Mouse (Mus musculus) hindbrain, embryonic 13.5 days (tissue): Measurements from ENCODE around the gene Nedd9. TPM values are rescaled to one million over a fixed set of nuclear protein-coding genes. Genes with fewer than 3 reads are reported as not detected.

Experiments
- ATAC-seq: fragments of 200-750 bp; cut with Nextera tagmentation; 2 replicates; pipeline ENCODE4 v1.8.0; 2017; ENCODE audit warnings: moderate TSS enrichment; ENCODE audit not compliant: low FRiP score
- H3K27ac ChIP-seq: fragments of 300-500 bp; sonication (generic); 2 replicates; pipeline ENCODE4 v1.5.1; 2015; ENCODE audit warnings: inconsistent platforms, mild to moderate bottlenecking, moderate library complexity
- H3K27me3 ChIP-seq: fragments of 300-500 bp; sonication (generic); 2 replicates; pipeline ENCODE4 v1.6.1; 2015; ENCODE audit warnings: mild to moderate bottlenecking, inconsistent platforms
- H3K36me3 ChIP-seq: fragments of 300-500 bp; sonication (generic); 2 replicates; pipeline ENCODE4 v1.6.1; 2015; ENCODE audit warnings: mild to moderate bottlenecking, inconsistent platforms
- H3K4me1 ChIP-seq: fragments of 300-500 bp; sonication (generic); replicated peaks from 2 replicates; pipeline ENCODE4 v1.6.1; 2015; ENCODE audit warnings: inconsistent platforms
- H3K4me2 ChIP-seq: fragments of 300-500 bp; sonication (generic); 2 replicates; pipeline ENCODE4 v1.6.1; 2015; ENCODE audit warnings: inconsistent platforms, mild to moderate bottlenecking, moderate library complexity
- H3K4me3 ChIP-seq: fragments of 300-500 bp; sonication (generic); 2 replicates; pipeline ENCODE4 v1.5.1; 2015; ENCODE audit warnings: mild to moderate bottlenecking, inconsistent platforms
- H3K9ac ChIP-seq: fragments of 300-500 bp; sonication (generic); 2 replicates; pipeline ENCODE4 v1.6.1; 2015; ENCODE audit warnings: mild to moderate bottlenecking, inconsistent platforms
- H3K9me3 ChIP-seq: fragments of 300-500 bp; sonication (generic); 2 replicates; pipeline ENCODE4 v1.6.1; 2016; ENCODE audit warnings: inconsistent platforms
- WGBS: fragments of 180-500 bp; shearing (Covaris S2); methylation state at CpG from one replicate; pipeline ENCODE4 v1.1.7; 2015; 5-methylcytosine and 5-hydroxymethylcytosine counted together
- polyA plus RNA-seq: library from polyadenylated mRNA; unstranded; fragments of >200 nt; fragmentation: Nextera tagmentation; extraction: Ambion mirVana; gene quantifications from 2 replicates; pipeline ENCODE4 v1.2.1, GENCODE M21; 2015

Gene Nedd9
- polyA plus RNA-seq, 1 experiment from 2014 or later = 13.3 TPM

DNA sequence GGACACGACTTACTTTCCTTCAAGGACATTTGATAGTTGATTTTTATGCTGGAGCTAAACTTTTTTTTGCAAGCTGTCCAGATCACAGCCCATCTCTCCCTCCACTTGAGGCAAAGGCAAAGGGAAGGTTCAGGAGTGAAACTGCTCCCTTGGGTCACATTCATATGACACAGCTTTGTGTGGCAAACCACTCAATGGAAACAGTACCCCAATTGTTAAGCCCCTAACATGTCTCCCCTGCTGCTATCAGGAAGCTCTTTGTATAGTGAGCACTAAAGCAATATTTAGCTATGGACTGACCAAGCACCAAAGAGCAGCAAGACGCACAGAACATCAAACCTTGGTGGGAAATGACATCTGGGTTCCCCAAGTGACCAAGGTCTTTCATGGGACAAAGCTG, 158.7 kb downstream of the Nedd9 start:
- peaks cover 35% of the 10 kb centered on the region for H3K4me1 ChIP-seq
- no peak for ATAC-seq
- no peak overlapping the region for H3K4me2 ChIP-seq
- no peaks in the 10 kb centered on the region for H3K27me3 ChIP-seq
- 41% methylated on average over 2 of the region's 2 CpGs for WGBS
- peak overlapping the region; percentile 52; the same call in 1 of the 2 replicates for H3K27ac ChIP-seq
- no peaks in the 10 kb centered on the region for H3K36me3 ChIP-seq
- no peak overlapping the region for H3K9ac ChIP-seq
- no peaks in the 10 kb centered on the region for H3K9me3 ChIP-seq
- no peak overlapping the region for H3K4me3 ChIP-seq

DNA sequence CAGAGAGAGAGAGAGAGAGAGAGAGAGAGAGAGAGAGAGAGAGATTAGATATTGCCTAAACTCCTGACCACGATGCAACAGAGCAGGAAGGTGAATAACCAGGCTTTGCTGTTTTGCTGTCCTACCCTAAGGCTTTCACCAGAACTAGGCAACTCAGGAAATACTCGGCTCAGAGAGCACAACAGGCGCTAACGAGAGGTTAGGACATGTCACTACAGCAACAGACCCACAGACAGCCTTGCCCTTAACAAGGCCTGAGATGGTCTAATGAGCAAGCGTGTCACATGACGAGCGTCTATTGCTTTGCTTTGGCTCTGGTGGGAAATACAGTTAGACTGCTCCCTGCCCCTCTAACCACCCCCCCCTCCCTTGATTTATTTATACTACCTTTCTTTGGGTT, 159.6 kb downstream of the Nedd9 start:
- 59% methylated on average over 7 of the region's 7 CpGs for WGBS
- no peak overlapping the region for H3K4me2 ChIP-seq
- H3K9ac ChIP-seq = no peak overlapping the region
- ATAC-seq = no peak
- H3K27ac ChIP-seq = no peak overlapping the region
- no peaks in the 10 kb centered on the region for H3K9me3 ChIP-seq
- H3K36me3 ChIP-seq = no peaks in the 10 kb centered on the region
- peaks cover 35% of the 10 kb centered on the region for H3K4me1 ChIP-seq
- no peaks in the 10 kb centered on the region for H3K27me3 ChIP-seq
- no peak overlapping the region for H3K4me3 ChIP-seq

DNA sequence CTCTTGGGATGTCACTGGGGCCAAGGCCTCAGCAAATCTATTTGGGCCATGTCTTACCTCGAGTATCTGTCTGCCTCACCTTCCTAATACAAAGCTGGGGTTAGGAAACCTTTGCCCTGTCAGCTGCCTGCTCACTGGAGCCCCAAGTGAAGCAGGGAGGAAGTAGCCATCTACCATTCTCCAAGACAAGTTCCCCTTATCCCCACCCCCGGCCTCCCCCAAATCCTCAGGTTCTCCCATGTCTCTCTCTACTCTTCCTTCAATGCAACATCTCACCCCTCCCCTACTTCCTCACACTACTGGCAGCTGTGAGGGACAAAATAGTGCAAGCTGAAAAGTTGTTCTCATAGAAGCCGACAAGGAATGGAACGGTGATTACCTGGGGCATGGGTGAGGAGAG, 161.0 kb downstream of the Nedd9 start:
- 88% methylated on average over 4 of the region's 4 CpGs for WGBS
- Histone ChIP-seq H3K4me3 (no peak overlapping the region), H3K9ac (no peak overlapping the region), H3K27me3 (no peaks in the 10 kb centered on the region), H3K36me3 (no peaks in the 10 kb centered on the region), H3K27ac (no peak overlapping the region), H3K4me1 (peaks cover 37% of the 10 kb centered on the region), H3K9me3 (no peaks in the 10 kb centered on the region), H3K4me2 (no peak overlapping the region)
- no peak for ATAC-seq

DNA sequence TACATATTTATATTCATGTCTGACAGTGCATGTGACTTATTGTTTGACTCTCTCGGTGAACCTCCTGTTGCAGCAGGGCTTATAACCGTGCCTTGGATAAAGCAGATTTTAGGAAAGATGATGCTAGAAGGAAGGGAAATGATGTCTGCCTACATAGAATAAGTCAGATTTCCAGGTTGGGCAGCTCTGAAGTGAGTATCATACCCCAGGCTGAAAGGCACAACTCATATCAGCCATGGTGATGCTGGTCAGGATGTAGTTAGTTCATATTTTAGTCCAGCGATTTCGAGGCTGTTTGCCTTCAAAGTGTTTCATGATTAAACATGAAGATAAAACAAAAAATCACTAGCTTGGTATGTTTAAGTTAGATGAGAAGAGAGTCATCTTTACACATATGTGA, 161.8 kb downstream of the Nedd9 start:
- 81% methylated on average over 4 of the region's 4 CpGs for WGBS
- H3K4me1 ChIP-seq = peaks cover 37% of the 10 kb centered on the region
- H3K4me3 ChIP-seq = no peak overlapping the region

DNA sequence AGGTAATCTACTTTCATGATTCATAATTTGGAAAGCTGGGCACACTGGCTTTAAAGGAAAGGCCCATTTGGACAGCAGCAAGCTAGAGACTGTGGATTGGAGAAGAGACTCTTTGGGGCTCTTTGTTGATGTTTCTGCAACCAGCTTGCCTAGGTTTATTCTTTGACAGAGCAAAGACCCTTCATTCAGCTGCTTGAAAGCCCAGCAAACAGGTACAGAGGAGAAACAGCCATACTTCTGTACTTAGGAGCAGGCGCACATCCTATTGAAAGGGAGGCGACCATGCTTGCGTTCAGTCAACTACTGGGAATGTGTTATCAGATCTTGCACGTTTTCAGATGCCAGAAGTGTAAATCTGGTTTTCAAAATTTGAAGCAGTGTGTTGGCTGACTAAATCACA, 162.5 kb downstream of the Nedd9 start:
- no peak overlapping the region for H3K27ac ChIP-seq
- H3K36me3 ChIP-seq = no peaks in the 10 kb centered on the region
- H3K9ac ChIP-seq = no peak overlapping the region
- no peak overlapping the region for H3K4me2 ChIP-seq
- peaks cover 33% of the 10 kb centered on the region for H3K4me1 ChIP-seq
- no peaks in the 10 kb centered on the region for H3K9me3 ChIP-seq
- H3K27me3 ChIP-seq = no peaks in the 10 kb centered on the region
- no peak for ATAC-seq
- H3K4me3 ChIP-seq = no peak overlapping the region
- WGBS = 82% methylated on average over 4 of the region's 4 CpGs

More for the DNA sequence above, 161.8 kb downstream of the Nedd9 start:
- no peak for ATAC-seq
- Histone ChIP-seq H3K27ac (no peak overlapping the region), H3K9ac (no peak overlapping the region), H3K27me3 (no peaks in the 10 kb centered on the region), H3K36me3 (no peaks in the 10 kb centered on the region), H3K4me2 (no peak overlapping the region), H3K9me3 (no peaks in the 10 kb centered on the region)

DNA sequence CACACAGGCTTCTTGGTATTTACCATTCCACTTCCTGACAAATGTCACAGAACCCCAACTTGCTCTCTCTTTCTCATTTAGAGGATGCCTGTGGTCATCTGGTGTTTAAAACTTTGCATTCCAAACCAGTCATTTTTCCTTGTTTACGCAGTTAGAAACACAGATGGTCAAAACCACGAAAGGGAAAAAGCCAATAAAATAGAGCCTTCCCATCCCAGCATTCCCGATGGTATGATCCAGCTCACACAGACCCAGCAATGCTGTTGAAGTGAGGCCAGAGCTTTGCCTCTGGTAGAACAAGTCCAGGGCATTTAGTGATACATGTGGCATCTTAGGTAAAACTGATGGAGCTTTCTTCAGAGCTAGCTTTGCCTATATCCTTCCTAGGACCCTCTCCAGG, 165.7 kb downstream of the Nedd9 start:
- ATAC-seq = no peak
- 90% methylated on average over 3 of the region's 3 CpGs for WGBS
- peaks cover 10% of the 10 kb centered on the region for H3K36me3 ChIP-seq

DNA sequence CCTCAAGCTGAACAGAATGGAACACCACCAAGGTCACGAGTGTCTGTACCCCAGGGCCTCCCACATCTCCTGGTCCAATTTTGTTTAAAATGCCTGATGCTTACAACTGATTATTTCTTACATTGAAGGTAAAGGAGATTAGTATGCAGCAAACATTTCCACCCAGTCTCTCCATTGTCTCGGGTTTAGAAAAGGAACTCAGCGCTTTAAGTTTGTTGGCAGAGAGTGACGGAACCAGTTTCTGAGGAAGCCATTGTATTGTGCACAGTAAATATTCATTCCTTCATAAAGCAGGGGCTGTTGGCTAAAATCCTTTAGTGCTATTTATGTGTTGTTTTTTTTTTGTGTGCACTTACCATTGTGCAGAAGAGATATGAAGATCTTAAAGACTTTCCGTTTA, 166.4 kb downstream of the Nedd9 start:
- no peak overlapping the region for H3K4me3 ChIP-seq
- H3K4me1 ChIP-seq = peaks cover 15% of the 10 kb centered on the region; the same call in 1 of the 2 replicates
- H3K4me2 ChIP-seq = no peak overlapping the region
- H3K36me3 ChIP-seq = peaks cover 17% of the 10 kb centered on the region
- no peak for ATAC-seq
- peak overlapping the region; percentile 46 for H3K27ac ChIP-seq
- WGBS = 44% methylated on average over 5 of the region's 5 CpGs
- no peaks in the 10 kb centered on the region for H3K9me3 ChIP-seq
- H3K27me3 ChIP-seq = no peaks in the 10 kb centered on the region
- H3K9ac ChIP-seq = no peak overlapping the region

More for the DNA sequence above, 165.7 kb downstream of the Nedd9 start:
- no peaks in the 10 kb centered on the region for H3K27me3 ChIP-seq
- H3K9me3 ChIP-seq = no peaks in the 10 kb centered on the region
- H3K4me2 ChIP-seq = no peak overlapping the region
- no peak overlapping the region for H3K9ac ChIP-seq
- no peak overlapping the region for H3K4me3 ChIP-seq
- peak overlapping the region; percentile 46 for H3K27ac ChIP-seq
- H3K4me1 ChIP-seq = peaks cover 15% of the 10 kb centered on the region; the same call in 1 of the 2 replicates

DNA sequence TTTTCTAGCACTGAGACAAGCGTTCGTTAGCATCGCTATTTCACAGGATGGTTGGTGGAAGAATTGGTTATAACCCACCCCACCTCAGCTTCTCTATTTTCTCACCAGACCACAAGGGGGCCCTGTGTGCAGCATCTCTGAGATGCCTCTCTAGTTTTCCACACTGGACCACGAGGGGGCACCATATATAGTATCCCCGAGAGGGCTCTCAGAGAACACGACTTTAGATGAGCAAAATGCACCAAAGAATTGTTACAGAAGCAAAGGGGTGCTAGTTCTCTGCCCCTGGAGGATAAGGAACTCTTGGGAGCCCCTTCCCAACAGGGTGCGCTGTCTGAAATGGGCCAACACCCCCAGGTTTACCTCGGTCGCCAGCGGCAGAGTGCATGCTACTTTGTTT, 184.4 kb downstream of the Nedd9 start:
- no peaks in the 10 kb centered on the region for H3K9me3 ChIP-seq
- no peak overlapping the region for H3K4me2 ChIP-seq
- H3K4me1 ChIP-seq = peaks cover 7% of the 10 kb centered on the region
- H3K27ac ChIP-seq = no peak overlapping the region
- no peak overlapping the region for H3K4me3 ChIP-seq
- no peak for ATAC-seq
- no peak overlapping the region for H3K9ac ChIP-seq
- H3K27me3 ChIP-seq = peaks cover 11% of the 10 kb centered on the region
- no peaks in the 10 kb centered on the region for H3K36me3 ChIP-seq
- 64% methylated on average over 10 of the region's 10 CpGs for WGBS

DNA sequence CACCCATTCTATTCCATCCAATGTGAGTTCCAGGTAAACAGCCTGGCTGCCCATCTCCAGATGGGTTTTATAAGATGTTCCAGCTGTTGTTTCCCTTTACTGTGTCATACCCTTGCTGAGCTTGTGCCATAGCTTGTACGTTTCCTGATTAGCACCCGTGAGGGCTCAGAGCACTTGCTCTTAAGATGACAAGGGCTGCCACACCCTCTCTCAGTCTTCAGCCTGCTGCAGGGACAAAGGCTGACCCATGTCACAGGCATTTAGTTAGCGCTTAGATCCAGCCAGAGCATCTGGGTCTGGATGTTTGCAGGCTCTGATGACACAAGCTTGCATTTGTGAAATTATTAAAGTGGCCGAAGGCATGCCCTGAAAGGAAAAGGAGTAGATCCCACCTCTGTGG, 187.1 kb downstream of the Nedd9 start:
- H3K27ac ChIP-seq = no peak overlapping the region
- H3K4me2 ChIP-seq = no peak overlapping the region
- WGBS = 45% methylated on average over 4 of the region's 4 CpGs
- no peak overlapping the region for H3K4me3 ChIP-seq
- H3K9ac ChIP-seq = no peak overlapping the region
- no peaks in the 10 kb centered on the region for H3K36me3 ChIP-seq
- no peak for ATAC-seq
- peaks cover 18% of the 10 kb centered on the region for H3K4me1 ChIP-seq
- H3K27me3 ChIP-seq = peaks cover 17% of the 10 kb centered on the region
- H3K9me3 ChIP-seq = no peaks in the 10 kb centered on the region

DNA sequence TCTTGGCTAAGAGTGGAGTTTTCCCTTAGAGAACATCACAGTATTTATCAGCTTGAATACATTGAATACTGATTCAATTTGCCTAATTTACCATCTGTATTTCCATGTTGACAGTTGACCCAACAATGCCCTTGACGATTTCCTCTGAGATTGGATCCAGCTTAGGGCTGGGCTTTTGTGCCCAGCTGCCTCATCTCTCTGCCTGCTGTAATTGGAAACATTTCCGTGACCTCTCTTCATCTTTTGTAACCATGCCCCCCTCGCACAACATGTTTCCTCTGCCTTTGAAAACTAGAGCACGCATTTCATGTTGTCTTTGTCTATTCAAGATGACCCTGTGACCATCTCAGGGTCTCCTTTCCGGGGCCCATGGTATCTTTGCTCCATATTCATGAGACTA, 188.2 kb downstream of the Nedd9 start:
- no peak overlapping the region for H3K4me2 ChIP-seq
- H3K9ac ChIP-seq = no peak overlapping the region
- no peak overlapping the region for H3K4me3 ChIP-seq
- ATAC-seq = no peak
- no peak overlapping the region for H3K27ac ChIP-seq
- 13% methylated on average over 5 of the region's 5 CpGs for WGBS
- peaks cover 18% of the 10 kb centered on the region for H3K4me1 ChIP-seq
- H3K9me3 ChIP-seq = no peaks in the 10 kb centered on the region
- peaks cover 20% of the 10 kb centered on the region for H3K27me3 ChIP-seq
- no peaks in the 10 kb centered on the region for H3K36me3 ChIP-seq

DNA sequence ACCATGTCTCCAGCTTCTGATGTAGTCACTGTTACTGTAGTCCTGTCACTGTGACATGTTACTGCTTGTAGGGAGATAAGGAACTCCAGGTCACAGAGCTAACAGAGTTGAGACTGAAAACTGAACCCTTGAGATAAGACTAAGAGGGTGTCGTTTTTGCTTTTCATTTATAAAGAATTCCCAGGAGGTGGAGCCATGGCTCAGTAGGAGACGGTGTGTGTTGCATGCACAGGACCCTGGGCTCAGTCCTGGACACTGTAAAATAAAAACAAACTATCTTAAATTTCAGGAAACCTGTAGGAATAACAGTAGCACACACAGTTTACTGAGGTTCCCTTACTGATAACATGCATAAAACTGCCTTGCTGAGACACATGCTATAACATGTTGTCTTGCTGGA, 188.6 kb downstream of the Nedd9 start:
- 27% methylated on average over 2 of the region's 2 CpGs for WGBS
- ATAC-seq = no peak
- Histone ChIP-seq H3K4me1 (peaks cover 18% of the 10 kb centered on the region), H3K27ac (no peak overlapping the region), H3K36me3 (no peaks in the 10 kb centered on the region), H3K9me3 (no peaks in the 10 kb centered on the region), H3K4me2 (no peak overlapping the region), H3K9ac (no peak overlapping the region), H3K4me3 (no peak overlapping the region), H3K27me3 (peaks cover 20% of the 10 kb centered on the region)

DNA sequence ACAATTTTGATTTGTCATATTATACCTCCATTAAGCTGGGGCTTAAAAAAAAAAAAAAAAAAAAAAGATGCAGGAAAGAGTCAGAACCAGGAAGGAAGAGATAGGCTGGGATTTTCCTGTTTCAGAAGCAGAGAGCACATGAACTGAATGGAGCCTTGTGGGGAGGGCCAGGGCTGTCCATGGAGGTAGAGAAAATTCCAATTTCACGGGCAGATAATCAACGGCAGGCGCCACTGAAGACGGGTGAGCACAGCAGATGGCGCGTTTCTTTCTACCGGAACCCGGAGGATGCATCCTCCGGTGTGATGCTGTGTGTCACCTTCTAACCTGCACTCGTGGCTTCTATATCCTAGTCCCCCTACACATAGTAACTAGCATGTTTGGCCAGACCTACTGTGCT, 190.8 kb downstream of the Nedd9 start:
- H3K9me3 ChIP-seq = peaks cover 2% of the 10 kb centered on the region; the same call in 1 of the 2 replicates
- no peaks in the 10 kb centered on the region for H3K36me3 ChIP-seq
- 39% methylated on average over 10 of the region's 10 CpGs for WGBS
- H3K4me3 ChIP-seq = no peak overlapping the region
- peak; percentile 36; the same call in 1 of the 2 replicates for ATAC-seq
- no peak overlapping the region for H3K9ac ChIP-seq
- H3K4me1 ChIP-seq = peaks cover 18% of the 10 kb centered on the region
- no peak overlapping the region for H3K27ac ChIP-seq
- no peak overlapping the region; the same call in 1 of the 2 replicates for H3K4me2 ChIP-seq
- H3K27me3 ChIP-seq = peaks cover 17% of the 10 kb centered on the region

DNA sequence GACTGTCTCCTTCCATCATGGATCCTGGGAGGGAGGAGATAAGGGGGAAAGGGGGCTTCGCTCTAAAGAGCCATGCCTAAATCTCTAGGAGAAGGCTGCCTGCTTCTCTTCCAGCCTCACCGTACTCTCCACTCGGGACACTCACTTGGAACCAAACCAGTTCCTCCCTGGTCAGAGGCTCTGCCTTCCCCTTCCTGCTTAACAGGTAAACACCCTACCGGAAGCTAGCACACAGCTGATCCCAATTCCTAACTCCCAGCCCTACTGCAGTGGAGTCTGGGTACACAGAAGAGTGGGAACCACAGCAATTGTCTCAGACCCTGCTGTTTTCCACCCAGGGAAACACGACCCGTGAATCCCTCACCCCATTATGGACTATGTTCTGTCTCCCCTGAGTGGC, 191.3 kb downstream of the Nedd9 start:
- Histone ChIP-seq H3K27me3 (peaks cover 13% of the 10 kb centered on the region), H3K4me2 (no peak overlapping the region), H3K36me3 (no peaks in the 10 kb centered on the region), H3K9me3 (peaks cover 4% of the 10 kb centered on the region; the same call in 1 of the 2 replicates), H3K9ac (no peak overlapping the region), H3K4me1 (peaks cover 18% of the 10 kb centered on the region), H3K27ac (no peak overlapping the region), H3K4me3 (no peak overlapping the region)
- ATAC-seq = no peak
- WGBS = 66% methylated on average over 6 of the region's 6 CpGs
